Mouse (Mus musculus): Measurements from ENCODE around the gene Ano4.

DNA sequence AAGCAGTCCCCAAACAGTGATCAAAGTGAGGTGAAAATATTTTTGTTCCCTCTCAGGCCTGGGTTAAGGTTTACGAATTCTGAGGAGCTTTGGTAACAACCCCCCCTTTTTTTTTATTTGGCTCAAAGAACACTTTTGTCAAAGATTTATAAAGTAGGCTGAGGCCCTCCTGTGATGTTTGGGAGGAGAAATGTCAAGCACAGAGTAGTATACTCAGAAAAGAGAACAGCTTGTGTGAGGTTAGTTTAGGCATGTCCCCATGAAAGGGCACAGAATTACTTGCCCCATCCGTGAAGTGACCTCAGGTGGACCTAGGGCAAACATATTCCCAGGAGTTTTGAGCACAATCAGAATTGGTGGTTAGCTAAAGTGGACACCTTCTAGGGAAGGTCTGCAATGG is 189.1 kb downstream of the Ano4 start:
- TF ChIP-seq CTCF (IDR thresholded peaks at IDR 0.05; ENCODE audit: low read depth) (no peak), EP300 (IDR thresholded peaks at IDR 0.05; ENCODE audit: low read depth) (no peak)
